Mouse (Mus musculus): Measurements from ENCODE around the gene Cenpj. TPM values are rescaled to one million over a fixed set of nuclear protein-coding genes. Genes with fewer than 3 reads are reported as not detected.

Cenpj gene
- polyA plus RNA-seq, 1 experiment from 2014 or later = 11.6 TPM

DNA sequence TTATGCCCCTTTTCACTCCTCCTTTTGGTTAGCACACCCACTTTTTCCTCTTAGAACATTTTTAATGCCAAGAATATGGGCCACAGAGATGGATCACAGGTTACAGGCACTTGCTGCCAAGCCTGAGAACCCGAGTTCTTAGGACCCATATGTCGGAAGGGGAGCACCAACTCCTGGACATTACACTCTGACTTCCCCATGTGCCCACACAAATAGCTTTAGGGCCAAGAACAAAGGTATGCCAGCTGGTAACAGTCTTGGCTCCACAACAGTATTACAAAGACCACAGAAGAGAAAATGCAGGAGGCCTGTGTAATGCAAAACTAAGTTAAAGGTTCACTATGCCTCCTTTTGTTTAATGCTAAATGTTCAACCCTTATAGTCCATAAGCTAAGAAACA is 44.4 kb downstream of the Cenpj start:
- H3K36me3 ChIP-seq = peaks cover 32% of the 10 kb centered on the region
- no peak overlapping the region for H3K27ac ChIP-seq
- H3K27me3 ChIP-seq = no peaks in the 10 kb centered on the region
- ATAC-seq (ENCODE audit: low FRiP score, low read depth) = no peak
- WGBS = 86% methylated on average over 2 of the region's 2 CpGs
- no peak overlapping the region for H3K4me2 ChIP-seq (replicated peaks)
- no peaks in the 10 kb centered on the region for H3K4me1 ChIP-seq
- H3K9me3 ChIP-seq = no peaks in the 10 kb centered on the region
- H3K9ac ChIP-seq = no peak overlapping the region
- H3K4me3 ChIP-seq = no peak overlapping the region

DNA sequence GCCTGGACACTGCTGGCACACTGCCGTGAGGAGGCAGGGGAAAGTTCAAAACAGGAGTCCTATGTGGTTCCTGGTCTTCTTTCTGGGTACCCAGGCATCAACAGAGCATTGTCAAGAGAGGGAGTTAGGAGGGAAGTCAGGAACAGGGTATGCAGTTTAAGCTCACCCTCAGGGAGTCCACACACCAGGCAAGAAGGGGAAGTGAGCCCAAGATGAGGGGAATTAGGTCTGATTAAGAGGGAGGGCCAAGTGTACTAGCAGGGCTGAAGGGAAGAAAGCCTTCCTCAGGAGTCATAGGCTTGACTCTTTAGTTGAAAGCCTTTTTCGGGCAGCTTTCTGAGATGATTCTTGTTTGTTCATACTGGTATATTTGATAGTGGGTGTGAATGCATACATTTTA is 60.5 kb downstream of the Cenpj start:
- ATAC-seq (ENCODE audit: low FRiP score, low read depth) = no peak
- Histone ChIP-seq H3K4me2 (replicated peaks) (no peak overlapping the region), H3K27me3 (no peaks in the 10 kb centered on the region), H3K4me3 (no peak overlapping the region), H3K36me3 (no peaks in the 10 kb centered on the region), H3K9me3 (no peaks in the 10 kb centered on the region), H3K4me1 (no peaks in the 10 kb centered on the region), H3K9ac (no peak overlapping the region), H3K27ac (no peak overlapping the region)
- 80% methylated on average over 2 of the region's 2 CpGs for WGBS

DNA sequence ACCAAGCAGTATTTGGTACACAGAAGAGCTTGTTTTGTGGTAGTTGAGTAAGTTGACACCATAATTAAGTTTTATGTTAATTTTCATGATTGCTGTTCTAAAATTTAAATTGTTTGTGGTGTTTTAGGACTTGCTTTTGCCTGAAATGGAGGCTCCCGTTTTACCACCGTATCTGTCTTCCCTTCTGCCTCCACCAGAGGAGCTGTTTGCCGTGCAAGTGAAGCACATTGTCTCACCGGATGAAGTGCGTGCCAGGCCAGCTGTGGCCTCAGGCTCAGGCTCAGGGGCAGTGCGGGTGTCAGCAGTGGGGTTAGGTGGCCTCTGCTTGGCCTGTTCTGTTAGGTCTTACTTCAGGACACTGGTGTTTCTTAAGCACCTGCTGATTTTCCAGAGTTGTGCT is 63.1 kb downstream of the Cenpj start:
- Histone ChIP-seq H3K9ac (no peak overlapping the region), H3K27me3 (no peaks in the 10 kb centered on the region), H3K9me3 (no peaks in the 10 kb centered on the region), H3K36me3 (no peaks in the 10 kb centered on the region), H3K4me3 (no peak overlapping the region), H3K27ac (no peak overlapping the region), H3K4me2 (replicated peaks) (no peak overlapping the region), H3K4me1 (no peaks in the 10 kb centered on the region)
- WGBS = 25% methylated on average over 6 of the region's 6 CpGs
- ATAC-seq (ENCODE audit: low FRiP score, low read depth) = no peak

DNA sequence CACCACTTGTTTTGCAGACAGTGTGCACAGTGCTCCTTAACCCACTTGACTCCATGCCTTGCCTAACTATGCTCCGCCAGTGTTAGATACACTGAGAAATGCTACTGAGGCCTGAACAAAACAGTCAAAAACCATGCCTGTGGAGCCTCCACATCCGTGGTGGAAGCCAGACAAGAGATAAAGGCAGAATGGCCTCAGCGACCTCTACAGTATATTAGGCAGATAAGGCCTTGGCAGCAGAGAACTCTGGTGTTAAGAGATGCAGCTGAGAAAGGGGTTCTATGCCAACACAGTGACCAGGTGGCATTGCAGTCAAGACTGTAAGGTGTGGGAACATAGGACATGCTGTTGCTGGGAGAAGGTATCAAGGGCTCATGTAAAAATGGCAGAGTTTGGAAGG is 68.5 kb downstream of the Cenpj start:
- Histone ChIP-seq H3K27ac (no peak overlapping the region), H3K36me3 (no peaks in the 10 kb centered on the region), H3K9ac (no peak overlapping the region), H3K4me1 (no peaks in the 10 kb centered on the region), H3K4me3 (no peak overlapping the region), H3K9me3 (no peaks in the 10 kb centered on the region), H3K4me2 (replicated peaks) (no peak overlapping the region), H3K27me3 (no peaks in the 10 kb centered on the region)
- ATAC-seq (ENCODE audit: low FRiP score, low read depth) = no peak
- 80% methylated on average over 3 of the region's 3 CpGs for WGBS

DNA sequence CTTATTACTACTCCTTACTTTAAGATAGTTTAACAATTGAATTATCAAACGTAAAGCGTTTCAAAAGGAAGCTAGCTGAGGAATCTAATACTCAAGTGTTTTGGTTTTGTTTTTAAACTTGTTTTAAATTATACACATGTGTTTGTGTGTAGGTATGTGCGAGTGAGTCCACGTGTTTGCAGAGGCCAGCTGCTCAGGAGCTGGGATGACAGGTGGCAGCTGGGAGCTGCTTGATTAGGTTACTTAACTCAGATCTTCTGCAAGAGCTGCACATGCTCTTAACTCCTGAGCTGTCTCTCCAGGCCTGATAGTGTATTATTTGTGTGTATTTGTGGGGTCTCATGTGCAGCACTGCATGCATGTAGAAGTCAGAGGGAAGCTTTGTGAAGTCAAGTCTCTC is 72.8 kb downstream of the Cenpj start:
- Histone ChIP-seq H3K4me2 (replicated peaks) (no peak overlapping the region), H3K27me3 (no peaks in the 10 kb centered on the region), H3K9ac (no peak overlapping the region), H3K27ac (no peak overlapping the region), H3K4me3 (no peak overlapping the region), H3K36me3 (no peaks in the 10 kb centered on the region), H3K9me3 (no peaks in the 10 kb centered on the region), H3K4me1 (0 out of 2 replicates have a peak, but pooled peaks cover 4% of the 10 kb centered on the region)
- WGBS = 50% methylated on average over 4 of the region's 4 CpGs
- ATAC-seq (ENCODE audit: low FRiP score, low read depth) = no peak

DNA sequence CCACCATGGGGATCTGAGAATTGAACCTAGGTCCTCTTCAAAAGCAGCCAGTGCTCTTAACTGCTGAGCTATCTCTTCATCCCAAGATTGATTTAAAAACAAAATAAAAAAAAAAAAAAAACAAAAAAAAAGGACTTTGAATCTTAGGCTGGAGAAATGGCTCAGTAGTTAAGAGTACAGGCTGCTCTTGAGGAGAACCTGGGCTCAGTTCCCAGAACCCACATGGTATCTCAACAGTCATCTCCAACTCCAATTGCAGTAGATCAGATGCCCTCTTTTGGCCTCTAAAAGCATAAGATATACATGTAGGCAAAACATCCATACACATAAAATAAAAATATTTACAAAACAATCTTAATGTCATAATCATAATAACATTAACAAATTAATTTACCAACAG is 85.4 kb downstream of the Cenpj start:
- Histone ChIP-seq H3K27me3 (no peaks in the 10 kb centered on the region), H3K4me2 (replicated peaks) (no peak overlapping the region), H3K4me1 (no peaks in the 10 kb centered on the region), H3K9me3 (no peaks in the 10 kb centered on the region), H3K9ac (no peak overlapping the region), H3K27ac (no peak overlapping the region), H3K4me3 (no peak overlapping the region), H3K36me3 (no peaks in the 10 kb centered on the region)
- ATAC-seq (ENCODE audit: low FRiP score, low read depth) = no peak

Other genes with a start within 250 kb of the Cenpj start
- 0.26 and 0.43 TPM in 2 replicates for gene Atp12a, start 210.4 kb downstream of the Cenpj start, polyA plus RNA-seq (2015; fragmentation: Nextera tagmentation; extraction: Ambion mirVana)
- 1.3 and 1.4 TPM in 2 replicates for gene Rnf17, start 172.8 kb downstream of the Cenpj start, polyA plus RNA-seq (2015; fragmentation: Nextera tagmentation; extraction: Ambion mirVana)
- gene Parp4, start 194 bp upstream of the Cenpj start, polyA plus RNA-seq (2015; fragmentation: Nextera tagmentation; extraction: Ambion mirVana) = 2.3 and 3.2 TPM in 2 replicates
- gene Mphosph8, start 92.8 kb upstream of the Cenpj start, polyA plus RNA-seq (2015; fragmentation: Nextera tagmentation; extraction: Ambion mirVana) = 36.0 and 39.4 TPM in 2 replicates
- 34.3 and 37.8 TPM in 2 replicates for gene Pspc1, start 202.9 kb upstream of the Cenpj start, polyA plus RNA-seq (2015; fragmentation: Nextera tagmentation; extraction: Ambion mirVana)
- gene Zmym5, start 236.3 kb upstream of the Cenpj start, polyA plus RNA-seq (2015; fragmentation: Nextera tagmentation; extraction: Ambion mirVana) = 31.5 and 34.2 TPM in 2 replicates